Comparison of ENCODE assay signal across 17 mouse cellular contexts in the genomic region with DNA sequence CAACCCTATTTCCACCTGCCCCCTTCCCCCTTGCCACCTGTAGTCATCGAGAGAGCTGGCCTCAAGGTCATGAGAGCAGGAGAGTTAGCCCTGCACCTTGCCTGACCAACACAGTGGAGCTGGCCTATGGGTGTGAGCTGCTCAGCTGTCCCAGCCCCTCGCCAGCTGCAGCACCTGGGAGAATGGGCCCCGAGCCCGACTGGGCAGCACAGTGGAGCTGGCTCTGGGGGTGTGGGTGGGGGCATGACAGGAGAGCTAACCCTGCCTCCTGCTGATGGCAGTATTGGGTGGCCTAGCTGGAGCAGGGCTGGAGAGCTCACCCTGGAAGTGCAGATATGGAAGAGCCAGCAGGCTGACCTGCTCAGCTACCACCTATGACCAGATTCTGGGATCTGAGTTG. TPM values are rescaled to one million over a fixed set of nuclear protein-coding genes. Genes with fewer than 3 reads are reported as not detected.
"Had no signal": no experiment of that assay in that cellular context is flagged by ENCODE, and none has a peak within 500 bp of the region (broad histone marks: within the 10 kb centered on the region; RNA-seq: fewer than 3 reads in every experiment).

No protein-coding gene starts in this region.

- ATAC-seq: midbrain, embryonic 13.5 days had no signal

- H3K9ac ChIP-seq: limb, embryonic 12.5 days; lung, embryonic 15.5 days; midbrain, embryonic 13.5 days had no signal

- H3K4me1 ChIP-seq: limb, embryonic 12.5 days; midbrain, embryonic 13.5 days had no signal

- H3K9me3 ChIP-seq: limb, embryonic 12.5 days; lung, embryonic 15.5 days; midbrain, embryonic 13.5 days had no signal

- H3K27ac ChIP-seq: kidney, postnatal 0 days; layer of hippocampus, adult 2 months; limb, embryonic 12.5 days; lung, embryonic 15.5 days; midbrain, embryonic 13.5 days had no signal

- H3K4me3 ChIP-seq: layer of hippocampus, adult 2 months; limb, embryonic 12.5 days; lung, embryonic 15.5 days; midbrain, embryonic 13.5 days; myocyte had no signal

- H3K4me2 ChIP-seq: limb, embryonic 12.5 days; lung, embryonic 15.5 days; midbrain, embryonic 13.5 days had no signal

- H3K27me3 ChIP-seq: limb, embryonic 12.5 days; lung, embryonic 15.5 days; midbrain, embryonic 13.5 days had no signal

- DNase-seq: kidney, adult 11 months; kidney, adult 9 months; kidney, postnatal 4 days; liver; lung, postnatal 14 days; right cerebral cortex, postnatal 25 days; spleen, adult 18-20 months; thymus, adult 18-20 months; thymus, postnatal 14 days had no signal

RNA-seq across cellular contexts. Expression of a gene that starts 48.8 kb away (rescaled TPM):
- total RNA-seq: layer of hippocampus, adult 2 months; left cerebral cortex, postnatal 36 days; megakaryocyte-erythroid progenitor cell, adult 5-6 weeks had no signal
